Mouse (Mus musculus): ENCODE data around the gene Atg101. TPM values are rescaled to one million over a fixed set of nuclear protein-coding genes. Genes with fewer than 3 reads are reported as not detected.

Atg101 gene
- polyA plus RNA-seq, 1 experiment, result 110 TPM

DNA sequence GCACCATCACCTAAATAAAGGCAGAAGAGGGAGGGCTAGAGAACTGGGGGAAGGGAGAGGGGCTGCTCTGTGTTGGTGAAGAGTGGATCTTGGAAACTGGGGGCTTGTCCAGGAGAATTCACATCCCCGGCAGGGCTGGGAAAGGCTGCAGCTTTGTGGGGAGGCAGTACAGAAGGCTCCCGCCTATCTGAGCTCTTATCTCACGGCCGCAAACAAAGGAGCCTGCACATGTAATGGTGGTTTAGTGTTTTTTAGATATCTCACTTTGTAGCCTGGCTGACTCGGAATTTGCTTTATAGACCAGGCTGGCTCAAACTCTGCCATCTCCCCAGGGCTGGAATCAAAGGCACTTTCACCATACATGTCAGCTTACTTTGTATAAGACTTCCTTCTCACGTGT, 16.1 kb downstream of the Atg101 start:
- Histone ChIP-seq H3K79me2 (ENCODE audit: control insufficient read depth, insufficient read depth) (no peaks in the 10 kb centered on the region), H3ac (ENCODE audit: control insufficient read depth, insufficient read length) (no peak overlapping the region), H3K4me2 (ENCODE audit: low read depth) (no peak overlapping the region), H3K27me3 (ENCODE audit: control insufficient read depth, insufficient read depth, insufficient read length) (no peaks in the 10 kb centered on the region), H3K4me3 (no peak overlapping the region), H3K36me3 (ENCODE audit: control insufficient read depth, insufficient read depth) (no peaks in the 10 kb centered on the region)
- TF ChIP-seq SRF (IDR thresholded peaks at IDR 0.05; ENCODE audit: control insufficient read depth, insufficient read length, low read depth) (no peak), REST (IDR thresholded peaks at IDR 0.05; ENCODE audit: insufficient read depth, insufficient read length) (no peak), MAX (IDR thresholded peaks at IDR 0.05; ENCODE audit: low read depth) (no peak), E2F4 (IDR thresholded peaks at IDR 0.05; ENCODE audit: insufficient read depth) (no peak), TCF3 (IDR thresholded peaks at IDR 0.05; ENCODE audit: insufficient read length, low read depth) (no peak), CEBPB (IDR thresholded peaks at IDR 0.05; ENCODE audit: insufficient read depth, poor library complexity, severe bottlenecking) (no peak), POLR2A (IDR thresholded peaks at IDR 0.05; ENCODE audit: insufficient read length, low read depth) (no peak), POLR2AphosphoS2 (IDR thresholded peaks at IDR 0.05; ENCODE audit: insufficient read length, low read depth) (no peak), TCF12 (IDR thresholded peaks at IDR 0.05; ENCODE audit: insufficient read depth, poor library complexity, severe bottlenecking) (no peak), MYOG (IDR thresholded peaks at IDR 0.05; ENCODE audit: control insufficient read depth in 1 of 3, insufficient read depth in 1 of 3, insufficient read length in 2 of 3, low read depth in 2 of 3) (no peak), MYOD1 (IDR thresholded peaks at IDR 0.05; ENCODE audit: control insufficient read depth in 1 of 3, insufficient read length in 2 of 3, low read depth in 2 of 3) (no peak), USF1 (IDR thresholded peaks at IDR 0.05; ENCODE audit: low read depth) (no peak)

DNA sequence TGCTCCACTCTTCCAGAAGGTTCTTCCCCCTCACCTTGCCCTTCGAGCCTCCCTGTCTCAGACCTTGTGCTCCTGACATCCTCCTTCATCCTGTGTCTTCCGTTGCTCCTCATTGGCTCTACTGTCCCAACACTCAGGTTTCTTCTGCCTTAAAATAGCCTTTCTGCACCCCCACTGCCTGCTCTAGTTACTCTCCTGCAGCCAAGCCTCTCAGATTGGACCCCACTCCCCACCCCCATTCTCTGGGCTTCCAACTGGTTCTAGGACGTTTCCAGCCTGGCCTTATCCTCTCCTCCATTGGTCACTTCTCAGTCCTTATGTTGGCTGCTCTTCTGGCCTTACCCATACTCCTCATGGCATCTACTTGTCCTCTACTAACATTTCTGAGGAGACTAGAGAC, 18.1 kb downstream of the Atg101 start:
- TF ChIP-seq TCF12 (IDR thresholded peaks at IDR 0.05; ENCODE audit: insufficient read depth, poor library complexity, severe bottlenecking), result no peak
- no peak for TF ChIP-seq USF1 (IDR thresholded peaks at IDR 0.05; ENCODE audit: low read depth)
- no peak for TF ChIP-seq TCF3 (IDR thresholded peaks at IDR 0.05; ENCODE audit: insufficient read length, low read depth)
- TF ChIP-seq POLR2AphosphoS2 (IDR thresholded peaks at IDR 0.05; ENCODE audit: insufficient read length, low read depth), result no peak
- TF ChIP-seq SRF (IDR thresholded peaks at IDR 0.05; ENCODE audit: control insufficient read depth, insufficient read length, low read depth), result no peak
- no peak for TF ChIP-seq POLR2A (IDR thresholded peaks at IDR 0.05; ENCODE audit: insufficient read length, low read depth)
- TF ChIP-seq CEBPB (IDR thresholded peaks at IDR 0.05; ENCODE audit: insufficient read depth, poor library complexity, severe bottlenecking), result no peak
- TF ChIP-seq E2F4 (IDR thresholded peaks at IDR 0.05; ENCODE audit: insufficient read depth), result no peak
- no peak for TF ChIP-seq MYOD1 (IDR thresholded peaks at IDR 0.05; ENCODE audit: control insufficient read depth in 1 of 3, insufficient read length in 2 of 3, low read depth in 2 of 3)
- TF ChIP-seq MYOG (IDR thresholded peaks at IDR 0.05; ENCODE audit: control insufficient read depth in 1 of 3, insufficient read depth in 1 of 3, insufficient read length in 2 of 3, low read depth in 2 of 3), result no peak
- TF ChIP-seq REST (IDR thresholded peaks at IDR 0.05; ENCODE audit: insufficient read depth, insufficient read length), result no peak
- TF ChIP-seq MAX (IDR thresholded peaks at IDR 0.05; ENCODE audit: low read depth), result no peak
- Histone ChIP-seq H3K79me2 (ENCODE audit: control insufficient read depth, insufficient read depth) (no peaks in the 10 kb centered on the region), H3K4me3 (no peak overlapping the region), H3K36me3 (ENCODE audit: control insufficient read depth, insufficient read depth) (no peaks in the 10 kb centered on the region), H3ac (ENCODE audit: control insufficient read depth, insufficient read length) (no peak overlapping the region), H3K4me2 (ENCODE audit: low read depth) (no peak overlapping the region), H3K27me3 (ENCODE audit: control insufficient read depth, insufficient read depth, insufficient read length) (no peaks in the 10 kb centered on the region)

DNA sequence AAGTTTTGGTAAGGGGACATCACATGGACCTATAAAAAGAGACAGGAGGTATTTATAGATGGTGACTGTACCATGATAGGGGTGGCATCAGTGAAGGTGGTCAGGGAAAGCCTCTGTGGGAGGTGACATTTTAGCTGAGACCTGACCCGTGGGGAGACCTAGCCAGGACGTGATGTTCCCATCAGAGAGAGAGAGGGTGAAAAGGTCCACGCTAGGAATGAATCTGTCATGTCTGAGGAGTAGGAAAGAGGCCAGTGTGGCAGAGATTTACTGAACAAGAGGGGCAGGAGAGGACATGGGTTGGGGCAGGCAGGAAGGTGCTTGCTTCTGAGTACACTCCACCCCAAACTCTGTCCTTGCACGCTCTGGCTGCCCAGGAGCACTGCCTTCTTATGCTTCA, 19.8 kb downstream of the Atg101 start:
- TF ChIP-seq MYOD1 (IDR thresholded peaks at IDR 0.05; ENCODE audit: control insufficient read depth in 1 of 3, insufficient read length in 2 of 3, low read depth in 2 of 3) (no peak), E2F4 (IDR thresholded peaks at IDR 0.05; ENCODE audit: insufficient read depth) (no peak), CEBPB (IDR thresholded peaks at IDR 0.05; ENCODE audit: insufficient read depth, poor library complexity, severe bottlenecking) (no peak), POLR2A (IDR thresholded peaks at IDR 0.05; ENCODE audit: insufficient read length, low read depth) (no peak), POLR2AphosphoS2 (IDR thresholded peaks at IDR 0.05; ENCODE audit: insufficient read length, low read depth) (no peak), SRF (IDR thresholded peaks at IDR 0.05; ENCODE audit: control insufficient read depth, insufficient read length, low read depth) (no peak), USF1 (IDR thresholded peaks at IDR 0.05; ENCODE audit: low read depth) (no peak), TCF3 (IDR thresholded peaks at IDR 0.05; ENCODE audit: insufficient read length, low read depth) (no peak), MAX (IDR thresholded peaks at IDR 0.05; ENCODE audit: low read depth) (no peak)
- H3K27me3 ChIP-seq (ENCODE audit: control insufficient read depth, insufficient read depth, insufficient read length), result no peaks in the 10 kb centered on the region

DNA sequence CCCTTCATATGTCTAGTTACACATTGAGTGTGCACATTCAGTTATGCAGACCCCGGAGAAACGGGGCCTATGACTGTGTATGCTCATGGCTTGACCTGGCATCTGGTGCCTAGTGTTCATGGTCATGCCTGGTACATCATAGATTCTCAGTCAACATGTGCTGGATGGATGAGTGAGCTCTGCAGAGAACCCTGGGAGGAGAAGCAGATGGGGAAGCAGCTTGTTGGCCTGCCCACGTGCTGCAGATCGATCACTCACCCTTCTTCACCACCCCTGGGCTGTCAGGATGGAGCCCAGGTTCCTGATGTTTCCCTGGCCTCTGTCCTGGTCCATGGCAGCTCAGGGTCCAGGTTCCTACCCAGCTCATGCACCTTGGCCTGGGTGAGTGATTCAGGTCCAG, 22.4 kb downstream of the Atg101 start:
- Histone ChIP-seq H3K4me2 (ENCODE audit: low read depth) (no peak overlapping the region), H3ac (ENCODE audit: control insufficient read depth, insufficient read length) (no peak overlapping the region), H3K79me2 (ENCODE audit: control insufficient read depth, insufficient read depth) (no peaks in the 10 kb centered on the region), H3K27me3 (ENCODE audit: control insufficient read depth, insufficient read depth, insufficient read length) (no peaks in the 10 kb centered on the region), H3K36me3 (ENCODE audit: control insufficient read depth, insufficient read depth) (no peaks in the 10 kb centered on the region), H3K4me3 (no peak overlapping the region)
- TF ChIP-seq TCF3 (IDR thresholded peaks at IDR 0.05; ENCODE audit: insufficient read length, low read depth), result no peak
- TF ChIP-seq E2F4 (IDR thresholded peaks at IDR 0.05; ENCODE audit: insufficient read depth), result no peak
- TF ChIP-seq MAX (IDR thresholded peaks at IDR 0.05; ENCODE audit: low read depth), result no peak
- TF ChIP-seq MYOG (IDR thresholded peaks at IDR 0.05; ENCODE audit: control insufficient read depth in 1 of 3, insufficient read depth in 1 of 3, insufficient read length in 2 of 3, low read depth in 2 of 3), result no peak
- TF ChIP-seq CEBPB (IDR thresholded peaks at IDR 0.05; ENCODE audit: insufficient read depth, poor library complexity, severe bottlenecking), result no peak
- no peak for TF ChIP-seq USF1 (IDR thresholded peaks at IDR 0.05; ENCODE audit: low read depth)
- no peak for TF ChIP-seq REST (IDR thresholded peaks at IDR 0.05; ENCODE audit: insufficient read depth, insufficient read length)
- TF ChIP-seq SRF (IDR thresholded peaks at IDR 0.05; ENCODE audit: control insufficient read depth, insufficient read length, low read depth), result no peak
- no peak for TF ChIP-seq TCF12 (IDR thresholded peaks at IDR 0.05; ENCODE audit: insufficient read depth, poor library complexity, severe bottlenecking)
- TF ChIP-seq POLR2AphosphoS2 (IDR thresholded peaks at IDR 0.05; ENCODE audit: insufficient read length, low read depth), result no peak
- no peak for TF ChIP-seq POLR2A (IDR thresholded peaks at IDR 0.05; ENCODE audit: insufficient read length, low read depth)

More for the DNA sequence above, 19.8 kb downstream of the Atg101 start:
- no peaks in the 10 kb centered on the region for H3K36me3 ChIP-seq (ENCODE audit: control insufficient read depth, insufficient read depth)
- H3ac ChIP-seq (ENCODE audit: control insufficient read depth, insufficient read length), result no peak overlapping the region
- no peak overlapping the region for H3K4me3 ChIP-seq
- H3K4me2 ChIP-seq (ENCODE audit: low read depth), result no peak overlapping the region
- H3K79me2 ChIP-seq (ENCODE audit: control insufficient read depth, insufficient read depth), result no peaks in the 10 kb centered on the region
